Mouse (Mus musculus) forebrain, embryonic 11.5 days (tissue): Measurements from ENCODE around the gene Slc43a1. TPM values are rescaled to one million over a fixed set of nuclear protein-coding genes. Genes with fewer than 3 reads are reported as not detected.

Source experiments
- ATAC-seq: fragments of 200-750 bp; cut with Nextera tagmentation; replicated peaks from 2 replicates; pipeline ENCODE4 v1.8.0; 2017; ENCODE audit warnings: moderate TSS enrichment; ENCODE audit not compliant: low FRiP score
- DNase-seq: peaks from one replicate; pipeline ENCODE4 v3.0.0-alpha.2; 2017; ENCODE audit warnings: low spot score
- H3K27ac ChIP-seq: fragments of 300-500 bp; sonication (generic); 2 replicates; pipeline ENCODE4 v1.5.1; 2014; ENCODE audit warnings: low read depth, low read length
- H3K27me3 ChIP-seq: fragments of 300-500 bp; sonication (generic); 2 replicates; pipeline ENCODE4 v1.6.1; 2014; ENCODE audit warnings: mild to moderate bottlenecking, low read length, mixed read lengths; ENCODE audit not compliant: control insufficient read depth, insufficient read depth
- H3K36me3 ChIP-seq: fragments of 300-500 bp; sonication (generic); 2 replicates; pipeline ENCODE4 v1.6.1; 2014; ENCODE audit warnings: mild to moderate bottlenecking, low read length, moderate library complexity, mixed read lengths; ENCODE audit not compliant: control insufficient read depth, insufficient read depth
- H3K4me1 ChIP-seq: fragments of 300-500 bp; sonication (generic); replicated peaks from 2 replicates; pipeline ENCODE4 v1.6.1; 2014; ENCODE audit warnings: low read length, mixed read lengths; ENCODE audit not compliant: control insufficient read depth, insufficient read depth
- H3K4me2 ChIP-seq: fragments of 300-500 bp; sonication (generic); 2 replicates; pipeline ENCODE4 v1.6.1; 2014; ENCODE audit warnings: low read depth, mild to moderate bottlenecking, low read length, moderate library complexity, mixed read lengths; ENCODE audit not compliant: severe bottlenecking
- H3K4me3 ChIP-seq: fragments of 300-500 bp; sonication (generic); 2 replicates; pipeline ENCODE4 v1.5.1; 2014; ENCODE audit warnings: low read depth, low read length
- H3K9ac ChIP-seq: fragments of 300-500 bp; sonication (generic); 2 replicates; pipeline ENCODE4 v1.6.1; 2014; ENCODE audit warnings: low read length
- H3K9me3 ChIP-seq: fragments of 300-500 bp; sonication (generic); 2 replicates; pipeline ENCODE4 v1.6.1; 2016; ENCODE audit warnings: low read length, mixed read lengths; ENCODE audit not compliant: control insufficient read depth
- WGBS: fragments of 180-500 bp; shearing (Covaris S2); extraction: QIAGEN DNeasy Blood & Tissue Kit; methylation state at CpG from one replicate; pipeline ENCODE4 v1.1.7; 2014; 5-methylcytosine and 5-hydroxymethylcytosine counted together
- polyA plus RNA-seq: library from polyadenylated mRNA; unstranded; fragments of >200 nt; fragmentation: Nextera tagmentation; extraction: Ambion mirVana; gene quantifications from 2 replicates; pipeline ENCODE4 v1.2.1, GENCODE M21; 2014

The Slc43a1 gene
- 22.0 and 27.5 TPM in 2 replicates for polyA plus RNA-seq

DNA sequence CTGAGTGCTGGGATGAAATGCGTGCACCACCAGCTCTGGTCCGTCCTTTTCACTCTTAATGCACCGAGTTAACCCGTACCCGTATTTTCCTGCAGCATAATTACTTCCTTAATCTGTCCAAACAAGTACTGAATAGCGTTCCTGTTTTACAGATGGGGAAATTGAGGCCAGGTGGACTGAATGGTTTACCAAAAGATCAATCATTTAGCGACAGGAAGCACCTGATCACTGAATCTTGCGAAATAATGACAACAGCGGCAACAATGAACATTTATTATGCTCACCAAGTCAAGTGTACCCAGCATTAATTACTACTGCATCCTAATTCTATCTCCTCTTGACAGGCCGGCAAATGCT, at the start of gene Slc43a1:
Gene Slc43a1 (plus strand): TSS at position 258 of the 357 bp plus-strand sequence.
- H3K27ac ChIP-seq, result peak within 1 kb of the TSS; percentile 74

DNA sequence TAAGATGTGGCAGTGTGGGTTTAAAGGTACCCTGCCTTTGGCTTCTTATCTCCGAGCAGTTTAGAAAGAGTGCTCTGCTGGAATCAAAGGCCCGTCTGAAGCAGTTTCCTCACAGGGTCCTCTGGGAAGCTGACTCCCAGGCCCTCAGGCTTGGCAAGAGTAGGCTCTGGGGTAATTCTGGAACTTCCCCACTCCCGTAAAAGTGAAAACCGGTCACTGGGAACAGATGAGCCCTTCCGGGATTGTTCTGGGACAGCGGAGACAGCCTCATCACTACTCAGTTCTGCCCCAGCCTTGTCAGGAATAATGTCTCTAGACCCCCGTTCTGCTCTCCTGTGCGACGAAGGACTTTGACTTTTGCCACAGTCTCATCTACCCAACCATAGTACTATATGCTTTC, 48.2 kb upstream of the Slc43a1 start:
- no peak overlapping the region for H3K9ac ChIP-seq
- H3K27me3 ChIP-seq, result no peaks in the 10 kb centered on the region
- H3K9me3 ChIP-seq, result no peaks in the 10 kb centered on the region
- 53% methylated on average over 9 of the region's 9 CpGs for WGBS
- no peaks in the 10 kb centered on the region for H3K36me3 ChIP-seq
- DNase-seq (no peak), ATAC-seq (no peak)
- no peaks in the 10 kb centered on the region for H3K4me1 ChIP-seq
- H3K27ac ChIP-seq, result no peak overlapping the region
- no peak overlapping the region for H3K4me3 ChIP-seq
- H3K4me2 ChIP-seq, result no peak overlapping the region

More for the DNA sequence above, at the start of gene Slc43a1:
- Histone ChIP-seq H3K27me3 (peaks cover 5% of the 10 kb centered on the region; the same call in 1 of the 2 replicates), H3K4me1 (peaks cover 7% of the 10 kb centered on the region; the same call in 1 of the 2 replicates), H3K9me3 (no peaks in the 10 kb centered on the region), H3K4me2 (peak within 1 kb of the TSS; percentile 96), H3K4me3 (peak within 1 kb of the TSS; percentile 68), H3K36me3 (no peaks in the 10 kb centered on the region), H3K9ac (peak within 1 kb of the TSS; percentile 89)
- no peak for DNase-seq
- no peak for ATAC-seq
- WGBS, result 18% methylated on average over 10 of the region's 10 CpGs

DNA sequence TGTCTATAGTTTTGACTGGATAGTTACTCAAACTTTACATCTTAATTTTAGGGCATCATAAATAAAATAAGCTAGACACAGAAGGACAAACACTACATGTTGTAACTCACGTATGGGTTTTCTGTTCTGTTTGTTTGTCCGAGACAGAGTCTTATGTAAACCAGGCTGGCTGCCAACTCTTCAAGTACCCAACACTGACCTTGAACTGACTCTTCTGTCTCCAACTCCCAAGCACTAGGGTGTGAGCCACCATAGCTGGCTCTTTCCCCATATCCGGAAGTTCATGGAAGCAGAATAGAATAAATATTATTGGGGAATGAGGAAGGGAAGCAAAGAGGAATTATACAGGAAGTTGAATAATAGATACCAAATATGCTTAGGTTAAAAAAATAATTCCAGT, 46.1 kb upstream of the Slc43a1 start:
- no peaks in the 10 kb centered on the region for H3K4me1 ChIP-seq
- 91% methylated on average over 3 of the region's 3 CpGs for WGBS
- H3K27me3 ChIP-seq, result no peaks in the 10 kb centered on the region
- ATAC-seq, result no peak
- no peak overlapping the region for H3K4me2 ChIP-seq
- H3K4me3 ChIP-seq, result no peak overlapping the region
- H3K27ac ChIP-seq, result no peak overlapping the region
- no peaks in the 10 kb centered on the region for H3K9me3 ChIP-seq
- no peaks in the 10 kb centered on the region for H3K36me3 ChIP-seq
- no peak for DNase-seq
- H3K9ac ChIP-seq, result no peak overlapping the region

DNA sequence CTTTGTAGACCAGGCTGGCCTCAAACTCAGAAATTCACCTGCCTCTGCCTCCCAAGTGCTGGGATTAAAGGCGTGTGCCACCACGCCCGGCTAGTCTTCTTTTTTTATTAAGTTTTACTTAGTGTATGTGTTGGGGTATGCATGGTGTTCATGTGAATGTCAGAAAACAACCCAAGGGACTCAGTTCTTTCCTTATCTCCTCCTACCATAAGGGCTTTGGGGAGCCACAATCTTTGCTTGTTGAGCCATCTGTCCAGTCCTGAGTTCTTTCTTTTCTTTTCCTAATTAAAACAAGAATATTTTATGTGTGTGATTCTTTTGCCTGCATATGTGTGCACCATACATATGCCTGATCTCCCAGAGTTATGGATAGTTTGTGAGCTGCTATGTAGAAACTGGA, 45.5 kb upstream of the Slc43a1 start:
- H3K36me3 ChIP-seq, result no peaks in the 10 kb centered on the region
- no peaks in the 10 kb centered on the region for H3K4me1 ChIP-seq
- ATAC-seq, result no peak
- H3K9ac ChIP-seq, result no peak overlapping the region
- H3K27me3 ChIP-seq, result no peaks in the 10 kb centered on the region
- H3K9me3 ChIP-seq, result no peaks in the 10 kb centered on the region
- 83% methylated on average over 3 of the region's 3 CpGs for WGBS
- no peak overlapping the region for H3K4me3 ChIP-seq
- DNase-seq, result no peak
- H3K27ac ChIP-seq, result no peak overlapping the region
- no peak overlapping the region for H3K4me2 ChIP-seq

DNA sequence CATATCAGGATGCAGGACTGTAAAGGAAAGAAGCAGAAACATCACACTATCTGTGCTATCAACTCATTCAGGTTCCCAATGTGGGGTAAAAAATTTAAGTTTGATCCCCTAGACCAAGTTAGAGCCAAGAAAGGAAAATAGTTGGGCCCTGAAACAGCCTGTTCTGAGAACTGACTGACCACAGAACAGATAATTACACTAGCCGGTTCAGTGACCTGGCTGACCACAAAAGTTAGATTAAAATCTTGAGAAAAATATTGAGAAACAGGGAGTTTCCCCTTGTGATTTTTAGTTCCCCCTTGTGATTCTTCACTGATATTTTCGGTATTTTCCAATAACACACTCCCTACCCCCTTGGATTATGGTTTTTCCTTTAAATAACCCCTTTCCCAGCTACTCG, 44.8 kb upstream of the Slc43a1 start:
- H3K4me1 ChIP-seq, result no peaks in the 10 kb centered on the region
- no peaks in the 10 kb centered on the region for H3K9me3 ChIP-seq
- H3K9ac ChIP-seq, result no peak overlapping the region
- no peak for ATAC-seq
- H3K4me3 ChIP-seq, result no peak overlapping the region
- H3K27ac ChIP-seq, result no peak overlapping the region
- no peaks in the 10 kb centered on the region for H3K36me3 ChIP-seq
- DNase-seq, result no peak
- 87% methylated on average over 3 of the region's 3 CpGs for WGBS
- H3K4me2 ChIP-seq, result no peak overlapping the region
- H3K27me3 ChIP-seq, result no peaks in the 10 kb centered on the region

DNA sequence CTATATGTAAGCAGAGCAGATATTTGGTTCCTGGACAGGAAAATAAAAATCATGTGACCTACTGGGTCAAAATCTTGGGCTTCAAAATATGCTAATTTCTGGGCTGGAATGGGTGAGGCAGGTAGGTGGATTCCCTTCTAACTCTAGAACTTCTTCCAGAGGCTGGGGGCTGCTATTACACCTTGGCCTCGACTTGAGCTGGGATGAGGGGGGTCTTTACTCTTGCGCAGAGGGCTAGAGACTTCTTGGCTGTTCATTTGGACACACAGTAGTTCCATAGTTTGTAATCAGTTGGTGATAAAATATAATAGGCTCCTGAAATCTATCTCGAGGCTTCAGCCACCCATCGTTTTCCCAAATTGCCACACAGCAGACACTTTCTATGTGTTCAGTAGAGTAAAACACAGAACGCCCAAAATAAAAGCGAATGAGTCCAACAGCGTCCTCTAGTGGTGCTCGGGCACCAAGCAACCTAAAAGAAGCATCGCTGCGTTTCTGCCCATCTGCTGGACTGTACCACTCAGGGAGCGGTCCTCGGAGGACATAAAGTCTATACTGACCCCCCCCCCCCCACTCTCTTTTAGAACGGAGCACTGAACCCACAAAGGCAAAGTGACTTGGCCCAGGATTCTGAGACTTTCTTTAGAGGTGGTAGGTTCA, 40.7 kb upstream of the Slc43a1 start:
- Histone ChIP-seq H3K27ac (0 out of 2 replicates have a peak overlapping the region, but pooled peaks have one; percentile 2), H3K4me1 (no peaks in the 10 kb centered on the region), H3K4me2 (peak overlapping the region; percentile 59), H3K4me3 (peak overlapping the region; percentile 52), H3K27me3 (no peaks in the 10 kb centered on the region), H3K36me3 (no peaks in the 10 kb centered on the region), H3K9ac (peak overlapping the region; percentile 66), H3K9me3 (no peaks in the 10 kb centered on the region)
- DNase-seq (peak; percentile 87), ATAC-seq (peak; percentile 69)
- 11% methylated on average over 13 of the region's 13 CpGs for WGBS

DNA sequence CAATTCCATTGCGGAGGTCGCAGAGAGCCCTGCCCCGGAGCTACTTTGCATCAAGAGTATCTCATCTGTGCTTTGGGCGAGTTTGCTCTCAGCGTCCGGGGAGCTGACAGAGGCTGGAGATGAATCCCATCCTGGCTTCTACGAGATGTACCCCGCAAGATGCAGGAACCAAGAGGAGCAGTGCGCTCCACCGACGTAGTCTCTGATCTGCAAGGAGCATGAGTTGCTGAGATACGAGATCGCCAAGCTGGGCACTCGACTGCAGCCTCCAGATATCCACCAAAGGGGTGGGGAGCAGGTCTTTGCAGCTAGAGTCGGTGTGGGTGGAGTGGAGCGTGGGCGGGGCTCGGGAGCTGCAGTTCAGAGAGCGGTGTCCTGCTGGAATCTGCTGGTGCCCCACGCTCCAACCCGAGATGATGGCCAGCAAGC, 40.1 kb upstream of the Slc43a1 start, which contains the start of gene Ube2l6:
Gene Ube2l6 (plus strand): TSS at position 336 of the 429 bp plus-strand sequence.
- H3K36me3 ChIP-seq, result no peaks in the 10 kb centered on the region
- H3K4me2 ChIP-seq, result peak within 1 kb of the TSS; percentile 59
- H3K4me3 ChIP-seq, result peak within 1 kb of the TSS; percentile 52
- H3K9ac ChIP-seq, result peak within 1 kb of the TSS; percentile 66
- WGBS, result under 1% methylated on average over 21 of the region's 21 CpGs
- peak; percentile 86 for DNase-seq
- H3K4me1 ChIP-seq, result no peaks in the 10 kb centered on the region
- peak; percentile 85 for ATAC-seq
- 0 out of 2 replicates have a peak within 1 kb of the TSS, but pooled peaks have one; percentile 2 for H3K27ac ChIP-seq
- no peaks in the 10 kb centered on the region for H3K27me3 ChIP-seq
- no peaks in the 10 kb centered on the region for H3K9me3 ChIP-seq

DNA sequence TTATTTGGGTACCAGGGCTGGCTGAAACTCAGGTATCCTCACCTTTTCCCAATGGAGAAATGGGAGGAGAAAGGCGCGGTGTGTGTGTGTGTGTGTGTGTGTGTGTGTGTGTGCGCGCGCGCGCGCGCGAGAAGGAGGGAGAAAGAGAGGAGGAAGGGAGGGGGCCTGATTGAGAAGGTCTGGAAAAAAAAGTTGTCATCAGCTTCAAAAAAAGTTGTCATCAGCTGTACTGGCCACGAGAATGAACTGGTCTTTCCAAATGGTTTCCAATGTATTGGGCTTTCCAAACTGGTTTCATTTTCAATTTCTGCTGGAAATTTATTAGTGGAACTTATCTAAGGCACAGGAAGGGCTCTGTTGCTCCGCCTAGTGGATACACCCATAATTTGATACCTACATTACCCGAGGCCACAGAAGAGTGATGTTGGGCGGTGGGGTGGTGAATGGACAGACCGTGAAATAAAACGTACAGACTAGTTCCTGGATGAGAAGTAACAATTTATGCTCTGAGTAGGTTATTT, 39.5 kb upstream of the Slc43a1 start:
- H3K9me3 ChIP-seq, result no peaks in the 10 kb centered on the region
- peak overlapping the region; percentile 59 for H3K4me2 ChIP-seq
- peak overlapping the region; percentile 52 for H3K4me3 ChIP-seq
- no peaks in the 10 kb centered on the region for H3K27me3 ChIP-seq
- no peaks in the 10 kb centered on the region for H3K4me1 ChIP-seq
- H3K9ac ChIP-seq, result peak overlapping the region; percentile 66
- no peaks in the 10 kb centered on the region for H3K36me3 ChIP-seq
- H3K27ac ChIP-seq, result no peak overlapping the region
- 2% methylated on average over 11 of the region's 16 CpGs for WGBS
- ATAC-seq (peak; percentile 63), DNase-seq (peak; percentile 65)
